Mouse (Mus musculus) liver, embryonic 15.5 days (tissue): ENCODE measurements around the gene Itgb6. TPM values are rescaled to one million over a fixed set of nuclear protein-coding genes. Genes with fewer than 3 reads are reported as not detected.

Experiments used
- ATAC-seq: fragments of 200-750 bp; cut with Nextera tagmentation; 2 replicates; pipeline ENCODE4 v1.8.0; 2017; ENCODE audit warnings: moderate number of reproducible peaks, mild to moderate bottlenecking, moderate library complexity; ENCODE audit not compliant: insufficient read depth
- H3K27ac ChIP-seq: fragments of 300-500 bp; sonication (generic); replicated peaks from 2 replicates; pipeline ENCODE4 v1.5.1; 2015; ENCODE audit warnings: mild to moderate bottlenecking, inconsistent platforms
- H3K27me3 ChIP-seq: fragments of 300-500 bp; sonication (generic); 2 replicates; pipeline ENCODE4 v1.6.1; 2015; ENCODE audit warnings: mild to moderate bottlenecking, inconsistent platforms
- H3K36me3 ChIP-seq: fragments of 300-500 bp; sonication (generic); replicated peaks from 2 replicates; pipeline ENCODE4 v1.6.1; 2015; ENCODE audit warnings: moderate library complexity, mild to moderate bottlenecking, inconsistent platforms
- H3K4me1 ChIP-seq: fragments of 300-500 bp; sonication (generic); replicated peaks from 2 replicates; pipeline ENCODE4 v1.6.1; 2015; ENCODE audit warnings: inconsistent platforms
- H3K4me2 ChIP-seq: fragments of 300-500 bp; sonication (generic); 2 replicates; pipeline ENCODE4 v1.6.1; 2015; ENCODE audit warnings: moderate library complexity, mild to moderate bottlenecking, inconsistent platforms
- H3K4me3 ChIP-seq: fragments of 300-500 bp; sonication (generic); replicated peaks from 2 replicates; pipeline ENCODE4 v1.5.1; 2015; ENCODE audit warnings: mild to moderate bottlenecking, inconsistent platforms
- H3K9ac ChIP-seq: fragments of 300-500 bp; sonication (generic); 2 replicates; pipeline ENCODE4 v1.6.1; 2015; ENCODE audit warnings: moderate library complexity, mild to moderate bottlenecking, inconsistent platforms
- H3K9me3 ChIP-seq: fragments of 300-500 bp; sonication (generic); replicated peaks from 2 replicates; pipeline ENCODE4 v1.6.1; 2016; ENCODE audit warnings: inconsistent platforms
- WGBS: fragments of 180-500 bp; shearing (Covaris S2); methylation state at CpG from one replicate; pipeline ENCODE4 v1.1.7; 2015; ENCODE audit warnings: mixed read lengths; ENCODE audit not compliant: insufficient replicate concordance; 5-methylcytosine and 5-hydroxymethylcytosine counted together
- polyA plus RNA-seq: library from polyadenylated mRNA; unstranded; fragments of >200 nt; fragmentation: Nextera tagmentation; extraction: Ambion mirVana; gene quantifications from 2 replicates; pipeline ENCODE4 v1.2.1, GENCODE M21; 2015

Gene Itgb6
- polyA plus RNA-seq, 1 experiment from 2014 or later: 0.17 TPM

GRCm38 (mm10) chr2:60613857-60614228, 108.6 kb downstream of the Itgb6 start:
- Histone ChIP-seq H3K36me3 (no peaks in the 10 kb centered on the region), H3K4me3 (no peak overlapping the region), H3K27me3 (no peaks in the 10 kb centered on the region), H3K4me2 (no peak overlapping the region), H3K9me3 (no peaks in the 10 kb centered on the region), H3K9ac (no peak overlapping the region), H3K4me1 (no peaks in the 10 kb centered on the region), H3K27ac (no peak overlapping the region)
- 56% methylated on average over 3 of the region's 3 CpGs for WGBS
- ATAC-seq: no peak

DNA sequence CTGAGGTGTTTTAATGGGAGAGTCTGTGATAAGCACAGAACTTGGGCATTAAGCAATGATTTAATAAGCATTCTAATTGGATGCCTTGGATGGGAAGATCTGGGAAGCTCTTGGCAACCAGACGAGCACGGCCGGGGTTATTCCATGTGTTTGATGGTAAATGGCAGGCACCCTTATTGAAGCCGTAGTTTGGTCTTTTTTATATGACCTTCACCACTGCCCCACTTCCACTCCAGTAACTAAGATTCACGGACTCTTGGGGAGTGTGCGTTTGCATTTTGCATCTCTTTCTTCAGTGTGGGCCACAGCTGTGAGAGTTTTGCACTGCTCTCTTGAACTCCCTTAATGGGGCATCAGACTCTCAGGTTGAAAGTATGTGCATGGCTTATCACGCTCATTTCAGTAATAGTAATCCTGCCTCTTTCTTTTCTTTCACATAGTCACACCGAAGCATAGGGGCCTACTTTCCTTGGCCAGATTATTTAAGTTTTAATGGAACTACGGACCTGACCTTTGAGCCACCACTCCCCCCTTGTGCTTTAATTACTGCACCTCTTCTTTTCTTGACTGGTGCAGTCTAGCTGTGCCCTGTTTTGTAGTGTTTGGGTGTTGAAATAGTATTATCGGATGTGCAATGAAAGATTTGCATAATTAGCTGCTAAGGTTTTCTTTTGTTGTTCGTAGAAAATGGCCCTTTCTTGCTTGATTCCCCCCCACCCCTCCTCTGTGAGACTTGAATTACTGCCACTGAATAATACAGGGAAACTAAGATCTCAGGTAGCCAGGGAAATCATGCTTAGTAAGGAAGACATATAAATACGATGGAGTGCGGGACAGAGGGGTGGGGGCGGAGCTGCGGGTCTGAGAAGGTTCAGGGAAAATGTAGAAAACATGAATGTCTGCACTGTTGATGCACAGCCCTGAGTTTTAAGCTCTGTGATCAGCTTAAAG, 109.3 kb downstream of the Itgb6 start:
- 78% methylated on average over 15 of the region's 15 CpGs for WGBS
- no peak for ATAC-seq
- Histone ChIP-seq H3K9ac (no peak overlapping the region), H3K36me3 (no peaks in the 10 kb centered on the region), H3K9me3 (no peaks in the 10 kb centered on the region), H3K4me2 (no peak overlapping the region), H3K27me3 (no peaks in the 10 kb centered on the region), H3K27ac (no peak overlapping the region), H3K4me3 (no peak overlapping the region), H3K4me1 (no peaks in the 10 kb centered on the region)

DNA sequence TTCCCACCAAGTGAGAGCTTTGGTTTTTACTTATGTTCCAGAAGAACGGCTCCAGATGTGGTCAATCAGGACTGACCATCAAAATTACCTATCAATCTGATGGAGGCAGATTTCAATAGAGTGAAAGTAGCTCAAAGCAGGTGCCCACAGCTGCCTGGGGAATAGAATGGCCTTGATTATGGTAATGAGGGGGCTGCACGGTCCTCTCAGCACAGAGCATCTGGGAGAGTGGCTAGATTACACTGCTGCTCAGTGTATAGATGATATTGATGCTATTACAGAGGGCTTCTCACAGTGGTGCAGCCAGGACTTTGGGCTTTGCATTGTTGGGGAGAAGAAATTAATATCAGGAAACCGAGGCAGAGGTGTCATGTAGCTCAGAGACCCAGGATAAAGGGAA, 110.8 kb downstream of the Itgb6 start:
- Histone ChIP-seq H3K9me3 (no peaks in the 10 kb centered on the region), H3K4me1 (no peaks in the 10 kb centered on the region), H3K36me3 (no peaks in the 10 kb centered on the region), H3K4me2 (no peak overlapping the region), H3K9ac (no peak overlapping the region), H3K27me3 (no peaks in the 10 kb centered on the region), H3K27ac (no peak overlapping the region), H3K4me3 (no peak overlapping the region)
- 45% methylated on average over 3 of the region's 3 CpGs for whole genome bisulfite sequencing
- ATAC-seq: no peak

DNA sequence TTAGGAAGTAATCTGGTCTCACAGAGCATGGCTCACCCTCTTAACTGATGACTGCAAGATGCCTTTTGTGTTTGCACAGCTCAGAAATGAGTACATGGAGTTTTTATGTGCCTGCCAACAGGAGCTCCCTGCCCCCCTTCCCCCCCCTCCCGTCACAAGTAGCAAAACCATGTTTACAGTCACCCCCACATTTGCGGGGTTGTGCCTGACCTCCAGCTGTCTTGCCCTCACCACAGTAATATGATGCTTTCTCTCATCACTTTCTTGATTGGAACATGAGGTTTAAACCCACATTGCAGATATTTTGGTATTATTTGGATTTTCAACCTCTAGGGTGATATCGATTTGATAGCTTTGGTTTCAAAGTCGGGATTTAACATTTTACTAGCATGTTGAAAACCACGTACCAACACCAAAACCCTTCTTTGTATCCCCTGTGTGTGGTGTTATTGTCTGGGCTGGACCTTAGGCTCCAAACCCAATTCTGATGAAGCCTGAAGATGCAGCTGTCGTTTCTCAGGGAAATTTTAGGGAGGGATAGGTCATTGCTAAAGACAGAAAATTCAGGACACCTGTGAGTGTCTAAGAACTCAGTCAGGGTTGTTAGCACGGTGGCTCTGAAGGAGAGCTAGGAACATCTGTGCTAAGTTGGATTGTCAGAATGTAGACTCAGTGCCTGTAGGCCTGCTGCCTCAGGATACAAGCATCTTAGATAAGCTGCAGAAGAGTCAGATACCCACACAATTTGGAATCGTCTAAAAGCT, 112.8 kb downstream of the Itgb6 start:
- H3K4me2 ChIP-seq: no peak overlapping the region
- H3K9me3 ChIP-seq: no peaks in the 10 kb centered on the region
- WGBS: 65% methylated on average over 8 of the region's 8 CpGs
- no peaks in the 10 kb centered on the region for H3K27me3 ChIP-seq
- H3K27ac ChIP-seq: no peak overlapping the region
- no peaks in the 10 kb centered on the region for H3K36me3 ChIP-seq
- no peak overlapping the region for H3K9ac ChIP-seq
- ATAC-seq: no peak
- no peaks in the 10 kb centered on the region for H3K4me1 ChIP-seq
- H3K4me3 ChIP-seq: no peak overlapping the region

DNA sequence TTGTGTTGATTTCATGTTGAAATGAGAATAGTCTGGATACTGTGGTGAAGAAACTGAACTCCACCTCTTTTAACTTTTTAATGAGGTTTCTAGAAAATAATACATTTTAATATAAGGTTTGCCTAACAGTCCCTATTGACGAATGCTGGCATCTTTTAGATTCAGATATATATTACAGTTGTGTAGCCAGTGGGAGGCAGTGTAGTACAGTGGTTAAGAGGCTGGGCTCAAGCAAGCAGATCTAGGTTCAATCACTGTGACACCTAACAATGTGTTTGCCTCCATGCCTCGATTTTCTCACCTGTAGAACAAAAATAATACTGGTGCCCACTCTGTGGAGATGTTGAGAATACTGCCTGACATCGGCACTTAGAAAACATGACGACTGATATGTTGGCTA, 114.5 kb downstream of the Itgb6 start:
- ATAC-seq: no peak
- Histone ChIP-seq H3K4me1 (no peaks in the 10 kb centered on the region), H3K27ac (no peak overlapping the region), H3K9me3 (no peaks in the 10 kb centered on the region), H3K9ac (no peak overlapping the region), H3K4me3 (no peak overlapping the region), H3K36me3 (no peaks in the 10 kb centered on the region), H3K27me3 (no peaks in the 10 kb centered on the region), H3K4me2 (no peak overlapping the region)
- WGBS: 59% methylated on average over 4 of the region's 4 CpGs

DNA sequence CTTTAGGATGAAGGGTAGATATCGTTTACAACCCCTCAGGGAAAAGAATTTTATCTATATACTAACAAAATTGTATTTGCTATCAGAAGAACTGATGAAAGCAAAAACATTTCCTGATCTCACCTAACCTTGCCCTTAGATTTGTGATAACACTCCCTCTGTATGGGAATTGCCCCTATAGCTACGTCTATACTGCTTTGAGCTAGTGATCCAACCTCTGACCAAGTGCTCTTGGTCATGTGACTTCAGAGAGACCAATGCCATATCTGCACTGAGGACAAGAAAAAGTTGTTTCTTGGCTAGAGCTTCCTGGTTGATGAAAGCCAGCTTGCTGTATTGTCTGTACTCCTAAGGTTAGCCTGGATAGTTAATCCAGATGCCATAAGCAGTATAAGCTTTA, 121.1 kb downstream of the Itgb6 start:
- H3K4me2 ChIP-seq: no peak overlapping the region
- H3K4me3 ChIP-seq: no peak overlapping the region
- no peak overlapping the region for H3K27ac ChIP-seq
- H3K27me3 ChIP-seq: no peaks in the 10 kb centered on the region
- ATAC-seq: no peak
- 63% methylated on average over 2 of the region's 2 CpGs for WGBS
- H3K4me1 ChIP-seq: no peaks in the 10 kb centered on the region
- H3K36me3 ChIP-seq: no peaks in the 10 kb centered on the region
- no peak overlapping the region for H3K9ac ChIP-seq
- H3K9me3 ChIP-seq: no peaks in the 10 kb centered on the region

GRCm38 (mm10) chr2:60600863-60601262, 121.6 kb downstream of the Itgb6 start:
- no peaks in the 10 kb centered on the region for H3K36me3 ChIP-seq
- 60% methylated on average over 2 of the region's 2 CpGs for WGBS
- no peak overlapping the region for H3K4me2 ChIP-seq
- no peak overlapping the region for H3K27ac ChIP-seq
- no peaks in the 10 kb centered on the region for H3K9me3 ChIP-seq
- no peaks in the 10 kb centered on the region for H3K4me1 ChIP-seq
- no peak for ATAC-seq
- H3K4me3 ChIP-seq: no peak overlapping the region
- H3K9ac ChIP-seq: no peak overlapping the region
- no peaks in the 10 kb centered on the region for H3K27me3 ChIP-seq

GRCm38 (mm10) chr2:60583416-60583815, 139.0 kb downstream of the Itgb6 start:
- H3K27ac ChIP-seq: no peak overlapping the region
- H3K4me2 ChIP-seq: no peak overlapping the region
- WGBS: 56% methylated on average over 4 of the region's 4 CpGs
- no peaks in the 10 kb centered on the region for H3K27me3 ChIP-seq
- no peaks in the 10 kb centered on the region for H3K36me3 ChIP-seq
- no peak overlapping the region for H3K4me3 ChIP-seq
- no peaks in the 10 kb centered on the region for H3K4me1 ChIP-seq
- ATAC-seq: no peak
- H3K9me3 ChIP-seq: no peaks in the 10 kb centered on the region
- H3K9ac ChIP-seq: no peak overlapping the region

- WGBS: 24% methylated on average over 4 of the region's 4 CpGs
- Histone ChIP-seq H3K36me3 (no peaks in the 10 kb centered on the region), H3K4me3 (no peak overlapping the region), H3K9ac (no peak overlapping the region), H3K4me1 (peaks cover 4% of the 10 kb centered on the region; the same call in 1 of the 2 replicates), H3K4me2 (no peak overlapping the region), H3K27me3 (no peaks in the 10 kb centered on the region), H3K27ac (no peak overlapping the region), H3K9me3 (no peaks in the 10 kb centered on the region)
- no peak for ATAC-seq
Measured at GRCm38 (mm10) chr2:60554561-60554960, 167.9 kb downstream of the Itgb6 start.

GRCm38 (mm10) chr2:60552902-60553682, 169.4 kb downstream of the Itgb6 start, which contains the start of gene Pla2r1:
TSS of gene Pla2r1 (minus strand) at chr2:60553308.
- Histone ChIP-seq H3K27me3 (no peaks in the 10 kb centered on the region), H3K4me1 (peaks cover 4% of the 10 kb centered on the region; the same call in 1 of the 2 replicates), H3K27ac (no peak within 1 kb of the TSS), H3K4me2 (peak within 1 kb of the TSS; percentile 70), H3K4me3 (peak within 1 kb of the TSS; percentile 46), H3K9me3 (no peaks in the 10 kb centered on the region), H3K9ac (no peak within 1 kb of the TSS), H3K36me3 (no peaks in the 10 kb centered on the region)
- no peak for ATAC-seq
- WGBS: 8% methylated on average over 33 of the region's 33 CpGs
